Mouse (Mus musculus) gastrocnemius, postnatal 14 days (tissue): ENCODE data around the gene Pitpnm2. TPM values are rescaled to one million over a fixed set of nuclear protein-coding genes. Genes with fewer than 3 reads are reported as not detected.

Experiments used
- DNase-seq: peaks from one replicate; pipeline ENCODE4 v3.0.0; 2021; ENCODE audit warnings: mixed read lengths
- intact Hi-C: fragments of 180-260 bp; cut with DNase I; formaldehyde crosslinking; loops from one replicate; pipeline ENCODE4 v1.15.1; 2025; ENCODE audit warnings: low total_unique reads
- total RNA-seq, 2 experiments: library from RNA; stranded (reverse); gene quantifications; 2 replicates each; pipeline ENCODE4 v1.2.3; 2021

Pitpnm2 gene
- total RNA-seq, 2 experiments from 2014 or later: 18.4 to 19.0 TPM

DNA sequence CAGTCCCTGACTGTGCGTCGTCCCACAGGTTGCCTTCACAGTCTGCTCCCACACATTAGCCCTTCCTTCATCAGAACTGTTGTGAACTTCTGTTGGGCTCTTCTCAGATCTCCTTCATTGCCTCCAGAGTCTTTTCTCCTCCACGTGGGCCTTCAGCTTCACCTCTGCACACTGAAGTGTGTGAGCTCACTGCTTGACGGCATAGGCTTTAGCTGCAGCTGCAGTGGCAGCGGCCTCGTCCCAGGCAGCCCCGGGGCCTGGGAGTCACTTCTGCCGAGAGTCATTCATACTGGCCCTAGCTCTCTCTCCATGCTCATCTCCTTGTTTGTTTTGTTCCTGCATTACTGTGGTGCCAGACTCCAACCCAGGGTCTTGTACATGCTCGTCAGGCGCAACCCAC is 81.9 kb downstream of the Pitpnm2 start:
- intact Hi-C loops: no loop called here
- no peak for DNase-seq

DNA sequence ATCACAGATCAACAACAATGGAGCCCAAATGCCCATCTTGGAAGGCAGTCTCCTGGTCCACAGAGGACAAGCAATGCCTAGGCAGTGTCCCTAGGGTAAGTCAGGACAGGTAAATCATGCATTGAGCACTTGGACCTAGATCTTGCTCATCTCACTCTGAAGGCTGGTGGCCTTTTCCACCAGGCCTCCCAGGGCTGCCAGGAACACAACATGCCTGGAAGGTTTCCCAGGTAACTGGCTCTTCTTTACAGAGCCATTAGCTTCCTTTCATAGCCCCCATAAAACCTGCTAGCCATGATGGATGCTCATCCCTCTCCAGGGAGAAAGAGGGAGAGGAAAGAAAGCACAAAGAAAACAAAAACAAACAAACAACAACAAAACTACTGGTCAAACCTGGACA is 82.8 kb downstream of the Pitpnm2 start:
- intact Hi-C loops: no loop called here
- no peak for DNase-seq

DNA sequence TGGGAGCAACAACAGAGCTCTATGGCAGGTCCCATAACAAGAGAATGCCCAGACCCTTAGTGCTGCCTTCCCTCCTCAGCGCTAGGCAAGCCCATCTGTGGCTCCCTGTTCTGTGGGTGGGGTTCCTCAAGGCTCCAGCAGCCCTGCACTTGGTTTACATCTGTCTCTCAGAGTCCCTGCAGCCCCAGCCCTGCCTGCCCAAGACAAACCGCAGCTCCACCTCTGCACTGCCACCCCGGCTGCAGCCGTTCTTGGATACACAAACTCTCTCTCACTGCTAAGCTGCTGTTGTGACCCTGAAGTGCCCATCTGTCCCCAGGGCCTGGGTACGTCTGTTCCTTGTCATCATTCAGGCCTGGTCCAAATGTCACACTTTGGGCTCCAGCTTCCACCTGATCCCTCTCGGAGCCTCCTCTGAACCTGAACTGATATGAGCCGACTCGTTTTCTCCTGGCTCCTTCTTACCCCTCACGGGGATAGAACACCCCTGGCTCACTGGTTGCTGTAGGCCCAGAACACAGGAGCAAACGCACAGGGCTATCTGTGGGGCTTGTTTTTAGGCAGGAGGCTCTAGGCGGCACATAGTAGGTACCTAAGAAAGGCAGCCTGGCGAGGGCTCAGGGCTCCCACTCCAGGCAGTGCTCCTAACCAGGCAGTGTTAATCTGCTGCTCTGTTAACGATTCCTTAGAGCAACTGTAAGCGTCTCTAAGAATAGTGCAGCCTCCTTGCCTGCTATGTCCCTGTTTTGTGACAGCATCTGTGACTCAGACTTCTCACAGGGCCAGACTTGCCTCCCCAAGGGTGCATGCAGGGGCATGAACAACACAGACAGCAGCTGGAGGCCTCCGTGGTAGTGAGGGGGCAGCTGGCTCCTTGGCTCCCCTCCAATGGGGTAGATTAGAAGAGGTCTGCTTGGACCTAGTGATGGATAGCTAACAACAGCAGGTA is 83.7 kb downstream of the Pitpnm2 start:
- intact Hi-C loops: no loop called here
- DNase-seq: no peak

DNA sequence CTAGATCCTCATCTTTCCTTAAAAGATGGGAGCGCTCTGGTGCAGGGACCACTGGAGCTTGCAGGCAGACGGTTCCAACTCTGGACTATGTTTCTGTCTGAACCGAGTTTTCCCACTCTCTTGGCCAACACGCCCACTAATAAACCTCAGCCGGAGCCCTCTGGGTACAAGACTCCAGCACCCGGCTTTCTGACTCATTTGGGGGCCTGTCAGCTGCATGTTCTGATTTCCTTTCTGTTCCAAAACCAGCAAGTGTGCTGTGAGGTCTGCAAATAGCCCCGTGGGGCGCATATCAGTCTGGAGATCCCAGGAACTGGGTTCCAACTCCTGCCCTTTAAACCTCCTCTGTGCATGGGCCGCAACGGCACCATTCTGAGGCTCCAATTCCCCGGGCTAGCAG is 86.1 kb downstream of the Pitpnm2 start:
- DNase-seq: no peak

DNA sequence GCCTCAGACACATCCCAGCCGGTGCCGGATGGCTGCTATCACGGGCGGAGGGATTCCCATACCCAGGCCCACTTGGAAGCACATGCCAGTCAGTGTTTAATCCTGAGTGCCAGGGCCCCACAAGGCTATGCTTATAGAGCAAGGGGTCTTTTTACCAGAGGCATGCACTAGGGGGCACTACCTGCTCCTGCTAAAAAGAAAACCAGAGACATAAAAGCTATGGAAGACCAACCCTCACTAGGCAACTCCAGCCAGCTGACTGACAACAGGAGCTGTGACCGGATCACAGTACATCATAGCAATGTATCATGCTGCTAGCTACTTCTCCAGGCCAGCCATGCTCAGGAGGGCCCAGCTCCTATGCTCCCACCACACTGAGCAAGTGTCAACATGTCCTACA is 87.0 kb downstream of the Pitpnm2 start:
- intact Hi-C loops: loop anchor here (5.0 kb wide), 2 partner anchors 90 to 120 kb away; no protein-coding TSS in a partner anchor
- peak; percentile 58 for DNase-seq

More for the DNA sequence above, 86.1 kb downstream of the Pitpnm2 start:
- intact Hi-C loops: loop anchor here (5.0 kb wide), 2 partner anchors 89 to 119 kb away; no protein-coding TSS in a partner anchor

DNA sequence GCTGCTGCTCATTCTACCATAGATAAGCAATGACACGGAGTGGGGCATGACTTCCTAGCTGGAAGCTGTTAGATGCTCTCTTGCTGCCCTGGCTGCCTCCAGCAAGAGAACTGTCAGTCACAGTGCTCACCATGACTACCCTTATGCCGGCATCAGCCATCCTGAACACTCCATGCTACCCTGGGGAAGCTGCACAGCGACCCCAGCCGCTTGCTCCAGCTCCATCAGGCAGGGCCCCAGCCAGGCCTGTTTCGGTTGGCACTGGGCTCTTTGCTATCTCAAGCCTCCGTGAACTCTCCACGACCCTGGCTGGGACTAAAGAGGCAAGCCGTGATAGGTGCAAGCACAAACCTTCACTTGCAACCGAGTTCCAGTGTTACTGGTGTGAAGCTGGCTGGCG is 87.7 kb downstream of the Pitpnm2 start:
- intact Hi-C loops: loop anchor here (5.0 kb wide), 2 partner anchors 90 to 120 kb away; no protein-coding TSS in a partner anchor
- DNase-seq: no peak

DNA sequence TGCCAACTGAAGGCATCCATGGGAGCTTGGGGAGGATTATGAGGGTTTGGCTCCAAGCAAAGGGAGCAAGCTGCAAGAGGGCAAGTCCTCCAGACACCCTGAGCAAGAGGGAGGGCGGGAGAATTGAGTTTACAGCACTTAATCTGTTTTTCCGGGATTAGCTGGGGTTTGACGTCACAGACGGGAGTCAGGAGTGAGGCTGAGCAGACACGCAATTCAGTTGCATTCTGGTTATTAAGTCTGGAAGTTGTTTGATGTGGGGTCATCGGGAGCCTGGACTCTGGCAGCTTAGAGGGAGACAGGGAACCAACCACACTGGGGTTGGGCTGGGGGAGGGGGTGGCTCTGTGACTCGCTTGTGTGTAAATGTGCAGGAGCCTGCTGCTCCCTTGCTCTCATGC is 90.1 kb downstream of the Pitpnm2 start:
- intact Hi-C loops: no loop called here
- DNase-seq: no peak

DNA sequence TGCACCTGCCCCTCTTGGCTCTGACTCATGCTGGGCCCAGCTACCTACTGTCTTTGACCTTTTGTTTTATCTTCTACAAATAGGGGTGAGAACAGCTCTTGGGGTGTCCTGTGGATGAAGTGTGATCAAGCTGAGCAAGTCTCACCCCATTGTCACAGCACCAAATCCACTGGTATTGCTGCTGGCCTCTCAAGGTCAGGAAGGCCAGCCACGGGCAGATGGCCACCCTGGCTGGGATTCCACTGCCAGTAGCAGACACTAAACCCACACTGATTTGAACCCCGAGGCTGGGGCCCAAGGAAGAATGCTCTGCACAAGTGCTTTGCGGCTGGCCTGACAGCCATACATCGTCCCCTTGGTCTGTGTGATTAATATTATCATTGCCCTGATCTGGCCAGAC is 91.3 kb downstream of the Pitpnm2 start:
- DNase-seq: no peak
- intact Hi-C loops: no loop called here

DNA sequence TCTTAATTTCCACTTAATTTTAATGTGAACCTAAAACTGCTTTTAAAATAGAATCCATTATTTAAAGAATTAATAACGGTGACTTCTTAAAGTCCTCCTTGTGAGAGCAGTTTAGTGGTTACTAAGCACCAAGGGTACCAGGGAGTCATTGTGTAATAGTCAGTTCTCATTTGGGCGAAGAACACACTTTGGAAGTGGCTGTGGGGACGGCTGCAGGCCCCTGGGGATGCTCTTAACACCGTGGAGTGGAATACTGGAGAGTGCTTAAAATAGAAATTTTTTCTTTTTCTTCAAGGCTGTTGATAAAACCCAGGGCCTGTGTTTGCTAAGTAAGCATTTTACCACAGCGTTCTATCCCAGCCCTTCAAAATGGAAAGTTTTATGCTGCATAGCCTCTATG is 93.6 kb downstream of the Pitpnm2 start:
- intact Hi-C loops: no loop called here
- no peak for DNase-seq

DNA sequence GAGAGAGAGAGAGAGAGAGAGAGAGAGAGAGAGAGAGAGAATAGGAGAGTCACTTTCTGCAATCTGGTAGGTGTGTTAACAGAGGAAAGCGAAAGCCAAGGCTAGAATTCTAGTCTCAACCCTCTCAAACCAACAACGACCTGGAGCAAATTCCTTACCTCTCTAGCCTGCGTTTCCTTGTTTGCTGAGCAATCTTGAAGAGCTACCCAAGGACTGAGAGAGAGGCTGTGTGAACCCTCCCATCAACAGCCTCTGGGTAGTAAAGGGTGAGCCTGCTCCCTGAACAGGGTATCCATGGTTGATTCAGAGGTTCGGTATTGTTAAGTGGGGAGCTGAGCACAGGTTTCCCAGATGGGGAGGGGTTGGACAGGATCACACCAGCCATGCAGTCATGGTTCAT is 96.8 kb downstream of the Pitpnm2 start:
- DNase-seq: no peak
- intact Hi-C loops: no loop called here

DNA sequence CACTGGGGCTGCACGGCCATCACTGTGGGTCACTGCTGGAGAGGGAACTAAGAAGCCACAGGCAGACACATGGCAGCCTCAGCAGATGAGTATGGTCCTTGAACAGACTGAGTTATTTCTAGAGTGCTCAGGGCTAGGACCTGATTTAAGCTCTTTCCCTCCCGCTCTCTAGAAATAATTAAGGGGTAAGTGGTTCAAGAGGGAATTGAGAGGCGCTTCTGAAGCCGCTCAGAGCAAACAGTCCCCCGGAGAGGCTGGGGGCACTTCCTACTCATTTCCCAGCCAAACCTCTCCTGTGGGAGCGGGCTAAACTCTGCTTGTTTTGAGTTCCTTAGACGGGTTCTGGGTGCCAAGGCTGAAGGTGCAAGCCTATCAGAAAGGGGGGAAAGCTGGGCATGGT is 98.7 kb downstream of the Pitpnm2 start:
- intact Hi-C loops: no loop called here
- no peak for DNase-seq

DNA sequence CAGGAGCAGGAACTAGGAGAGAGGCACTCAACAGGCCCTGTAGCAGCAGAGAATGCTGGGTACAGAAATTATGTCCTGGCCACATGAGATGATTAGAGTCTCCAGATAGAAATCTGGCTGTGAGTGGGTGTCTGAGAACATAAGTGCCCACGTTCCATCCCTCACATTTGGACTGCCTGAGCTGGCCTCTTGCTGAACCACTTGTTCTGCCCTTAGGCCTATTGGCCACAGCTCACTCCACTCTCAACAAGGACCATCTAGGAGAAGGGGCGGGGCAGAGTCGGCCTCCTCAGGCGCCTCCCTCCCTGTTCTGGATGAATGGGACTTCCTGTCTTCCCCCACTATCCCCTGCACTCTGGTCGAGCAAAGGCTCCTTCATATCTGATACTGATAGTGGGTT is 100.5 kb downstream of the Pitpnm2 start:
- no peak for DNase-seq
- intact Hi-C loops: no loop called here

DNA sequence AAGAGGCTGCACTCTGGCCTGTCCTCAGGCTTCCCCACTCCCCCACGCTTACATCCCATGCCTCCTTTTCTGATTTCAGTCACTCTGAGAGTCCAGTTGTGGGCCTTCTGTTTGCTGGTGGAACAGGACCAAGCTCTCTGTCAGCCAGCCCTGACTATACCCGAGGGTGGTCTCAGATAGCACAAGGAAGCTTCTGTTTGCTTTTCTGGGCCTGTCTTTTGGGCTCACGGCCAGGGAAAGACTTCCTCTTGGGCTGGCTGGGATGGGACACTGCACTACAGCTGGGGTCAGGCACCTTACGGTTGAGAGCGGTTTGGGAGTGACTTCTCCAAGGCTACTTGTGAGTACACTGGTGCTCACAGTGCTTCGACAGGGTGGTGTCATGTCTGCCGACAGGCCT is 111.5 kb downstream of the Pitpnm2 start:
- no peak for DNase-seq
- intact Hi-C loops: loop anchor here (10.0 kb wide), 1 partner anchor 247 kb away; no protein-coding TSS in a partner anchor

DNA sequence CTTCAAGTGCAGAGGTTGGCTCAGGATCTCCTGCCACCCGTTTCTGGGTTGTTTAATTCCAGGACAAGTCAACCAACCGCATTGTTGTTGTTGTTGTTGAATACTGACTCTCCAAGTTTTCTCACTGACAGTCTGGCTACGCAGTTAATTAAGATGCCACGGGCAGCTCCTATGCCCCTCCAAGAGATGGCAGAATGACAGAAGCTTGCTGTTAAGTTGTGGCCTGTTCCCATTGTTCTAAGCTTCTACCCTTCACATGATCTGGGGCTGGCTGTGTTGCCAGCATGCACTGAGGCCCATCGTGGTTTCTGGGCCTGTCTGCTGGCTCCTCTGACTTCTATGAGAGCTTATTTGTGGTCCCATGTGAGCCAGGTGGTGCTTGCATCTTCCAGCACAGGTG is 115.3 kb downstream of the Pitpnm2 start:
- intact Hi-C loops: loop anchor here (10.0 kb wide), 1 partner anchor 251 kb away; no protein-coding TSS in a partner anchor
- DNase-seq: no peak

DNA sequence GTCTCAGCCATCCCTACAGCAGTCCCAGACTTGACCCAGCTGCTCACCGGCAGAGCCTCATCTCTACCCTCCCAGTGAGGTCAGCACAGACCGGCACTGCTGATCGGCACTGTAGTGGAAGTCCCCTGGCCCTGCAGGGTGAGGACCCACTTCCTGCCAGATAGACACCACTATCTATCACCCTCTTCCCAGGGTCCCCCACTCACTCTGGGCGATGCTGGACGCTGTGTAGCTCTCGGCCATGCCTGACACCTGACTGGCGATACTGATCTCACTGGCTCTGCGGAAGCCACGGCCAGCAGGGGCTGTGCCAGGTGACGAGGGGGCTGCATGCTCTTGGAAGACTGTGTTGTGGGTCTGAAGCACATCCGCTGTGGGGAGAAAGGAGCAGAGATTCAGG is 124.5 kb downstream of the Pitpnm2 start:
- no peak for DNase-seq
- intact Hi-C loops: no loop called here

DNA sequence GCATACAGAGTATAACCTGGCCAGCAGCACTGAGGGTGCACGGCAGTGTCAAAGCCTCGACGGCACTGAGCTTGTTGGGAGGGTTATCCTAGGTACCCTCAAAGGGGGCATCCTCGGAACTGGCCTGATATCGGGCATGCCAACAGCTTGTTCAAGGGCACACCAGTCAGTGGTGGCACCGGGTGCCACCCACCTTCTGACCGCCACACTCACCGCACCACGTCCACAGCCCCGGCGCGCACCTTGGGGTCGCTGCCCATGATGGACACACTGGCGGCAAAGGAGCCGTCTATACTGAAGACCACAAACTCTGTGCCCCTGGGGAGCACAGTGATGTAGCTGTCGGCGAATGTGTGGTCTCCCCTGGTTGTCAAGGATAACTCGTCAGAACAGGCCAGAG is 127.2 kb downstream of the Pitpnm2 start:
- DNase-seq: no peak

DNA sequence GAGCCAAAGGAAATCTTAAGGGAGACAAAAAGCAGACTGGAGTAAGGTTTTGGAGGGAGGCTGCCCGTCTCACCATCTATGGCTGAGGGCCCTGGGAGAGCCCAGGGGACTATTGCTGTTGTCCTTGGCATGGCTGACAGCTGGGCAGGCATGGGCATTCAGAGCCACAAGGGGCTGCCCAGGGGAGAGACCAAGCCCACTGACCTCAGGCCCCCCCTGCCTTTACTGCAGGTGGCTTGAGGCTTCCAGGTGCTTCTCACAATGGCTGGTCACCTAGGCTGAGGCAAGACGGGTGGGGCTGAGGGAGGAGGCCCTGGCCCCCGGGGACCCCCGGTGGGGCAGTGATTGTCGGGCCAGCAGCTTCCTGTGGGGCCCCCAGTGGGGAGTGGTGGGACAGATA is 130.4 kb downstream of the Pitpnm2 start:
- intact Hi-C loops: no loop called here
- DNase-seq: no peak

More for the DNA sequence above, 127.2 kb downstream of the Pitpnm2 start:
- intact Hi-C loops: no loop called here

DNA sequence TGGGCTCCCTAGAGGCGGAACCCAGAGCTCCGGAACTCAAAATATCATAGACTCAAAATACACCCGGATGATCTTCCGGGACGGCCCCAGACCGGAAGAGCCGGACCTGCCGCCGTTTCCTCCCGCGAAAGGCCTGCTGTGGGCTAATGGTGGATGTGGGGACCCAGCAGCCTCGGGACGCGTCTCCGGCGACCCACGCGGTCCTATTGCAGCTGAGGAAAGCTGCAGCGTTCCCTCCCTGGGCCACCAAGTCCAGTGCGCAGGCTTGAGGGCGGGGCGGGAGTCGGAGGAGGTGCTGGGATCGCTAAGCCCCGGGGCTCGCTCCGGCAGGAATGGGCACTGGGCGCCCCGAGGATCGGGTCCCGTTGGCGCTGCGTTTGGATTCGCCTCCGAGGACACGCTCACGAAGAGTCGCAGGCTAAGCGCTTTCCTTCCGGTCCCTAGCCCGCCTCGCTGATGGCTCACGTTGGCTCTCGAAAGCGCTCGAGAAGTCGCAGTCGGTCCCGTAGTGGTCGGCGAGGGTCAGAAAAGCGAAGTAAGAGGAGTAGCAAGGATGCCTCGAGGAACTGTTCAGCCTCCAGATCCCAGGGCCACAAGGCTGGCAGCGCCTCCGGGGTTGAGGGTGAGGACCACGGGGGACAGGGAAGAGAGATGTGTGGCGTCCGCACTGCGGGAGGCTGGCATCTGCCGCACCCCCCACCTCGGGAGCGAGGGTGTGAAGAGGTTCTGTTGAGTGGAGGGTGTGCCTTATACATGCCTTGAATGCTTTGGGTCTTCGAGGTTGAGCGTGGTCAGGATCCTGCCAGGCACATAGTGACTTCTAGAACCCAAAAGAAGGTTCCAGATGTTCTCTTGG is 133.3 kb downstream of the Pitpnm2 start, which contains the start of gene Arl6ip4:
Gene Arl6ip4 (plus strand): TSS at position 100 of the 856 bp plus-strand sequence.
- intact Hi-C loops: no loop called here
- DNase-seq: peak; percentile 71

DNA sequence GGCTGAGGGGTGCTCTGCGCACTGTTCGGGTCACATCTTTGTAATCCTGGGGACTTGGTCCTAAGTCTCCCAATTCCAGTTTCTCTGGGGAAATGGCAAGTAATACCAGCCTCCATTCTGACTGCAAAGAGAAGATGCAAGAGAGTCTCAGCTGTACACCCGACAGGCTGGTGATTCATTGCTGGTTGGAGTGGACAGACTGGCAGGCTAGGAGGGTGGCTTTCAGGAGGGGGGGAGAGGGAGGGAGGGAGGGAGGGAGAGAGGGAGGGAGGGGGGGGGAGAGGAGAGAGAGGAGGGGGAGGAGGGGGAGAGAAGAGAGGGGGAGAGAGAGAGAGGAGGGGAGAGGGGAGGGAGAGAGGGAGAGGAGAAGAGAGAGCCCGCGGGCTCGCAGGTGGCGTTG is 134.0 kb downstream of the Pitpnm2 start:
- DNase-seq: no peak

More for the DNA sequence above, 134.0 kb downstream of the Pitpnm2 start:
- intact Hi-C loops: no loop called here
